Mouse (Mus musculus): ENCODE results near the gene Exoc3l4.
A peak's percentile ranks its signal among the peaks of the same experiment; 100 is the strongest.

Exoc3l4 gene

DNA sequence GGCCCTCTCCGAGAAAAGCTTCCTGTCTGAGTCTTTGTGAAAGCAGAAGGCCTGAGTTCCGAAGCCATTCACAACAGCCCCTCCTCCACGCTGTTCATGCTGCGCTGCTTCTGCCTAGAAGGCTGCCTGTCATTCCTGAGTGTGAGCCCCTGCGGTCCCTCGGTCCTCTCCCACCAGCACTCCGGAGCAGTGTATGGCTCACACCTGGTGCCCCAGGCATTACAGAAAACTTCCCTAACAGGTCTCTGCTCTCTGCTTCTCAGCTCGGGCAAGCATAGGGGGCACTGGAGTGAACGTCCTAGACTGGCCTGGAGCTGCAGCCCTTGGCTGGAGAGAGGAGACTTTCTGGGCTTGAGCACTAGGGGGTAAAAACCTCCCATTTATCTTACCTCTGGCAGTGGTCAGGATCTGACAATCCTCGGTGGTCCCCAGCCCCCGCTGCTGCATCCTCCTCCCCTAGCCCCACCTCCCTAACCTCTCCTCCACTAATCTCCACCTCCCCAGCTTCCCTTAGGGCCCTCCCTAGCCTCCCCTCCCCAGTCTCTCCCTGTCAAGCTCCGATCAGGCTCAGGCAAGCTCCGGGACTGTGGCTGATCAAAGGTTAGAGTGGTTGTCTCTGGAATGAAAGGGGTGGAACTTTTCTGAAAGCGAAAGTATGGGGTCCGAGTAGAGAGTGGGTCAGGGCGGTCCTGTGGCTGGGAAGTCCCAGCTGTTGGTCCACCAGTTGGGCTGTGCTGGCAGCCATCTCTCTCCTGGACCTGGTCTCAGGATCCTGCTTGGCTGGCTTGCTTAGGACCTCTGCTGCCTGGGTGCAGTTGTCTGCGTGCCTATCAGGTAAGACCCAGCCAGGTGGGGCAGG, at the start of gene Exoc3l4:
Exoc3l4 (plus strand) TSS at position 97 of the 859 bp plus-strand sequence.
- DNase-seq: no peak

DNA sequence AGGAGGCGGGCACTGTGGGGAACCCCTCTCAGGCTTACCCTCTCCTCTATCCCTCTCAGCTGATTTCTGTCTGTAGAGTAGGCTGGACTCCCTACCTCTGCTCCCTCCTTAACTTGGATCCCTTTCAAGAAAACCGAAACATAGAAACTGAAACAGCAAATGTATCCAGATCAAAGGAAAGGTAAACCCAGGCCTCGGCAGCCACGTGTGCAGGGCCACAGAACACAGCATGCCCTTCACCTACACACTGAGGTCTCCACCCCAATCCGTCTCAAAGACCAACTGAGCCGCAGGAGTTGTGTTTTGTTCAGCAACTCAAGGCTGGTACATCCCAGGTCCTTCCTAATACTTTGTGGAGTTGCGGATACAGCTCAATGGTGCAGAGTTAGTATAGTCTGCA, 49.8 kb upstream of the Exoc3l4 start:
- DNase-seq: no peak

- no peak for DNase-seq
Observed at GRCm38 (mm10) chr12:111370249-111370648, 46.6 kb upstream of the Exoc3l4 start.

DNA sequence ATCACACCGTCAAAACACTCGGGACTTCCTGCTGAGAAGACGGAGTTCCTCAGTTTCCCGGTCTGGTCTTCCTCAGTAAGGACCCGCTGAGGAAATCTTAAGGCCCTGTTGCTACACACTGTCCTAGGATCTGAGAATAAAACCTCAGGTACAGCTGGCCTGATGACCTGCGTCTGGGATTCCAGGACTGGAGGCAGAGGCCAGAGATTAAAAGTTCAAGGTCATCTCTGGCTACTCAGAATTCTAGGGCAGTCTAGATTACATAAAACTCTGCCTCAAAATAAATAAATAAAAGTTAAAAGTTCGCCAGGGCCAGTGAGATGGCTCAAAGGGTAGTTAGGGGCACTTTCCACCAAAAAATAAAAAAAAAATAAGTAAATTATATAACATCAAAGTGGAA, 44.9 kb upstream of the Exoc3l4 start:
- no peak for DNase-seq

DNA sequence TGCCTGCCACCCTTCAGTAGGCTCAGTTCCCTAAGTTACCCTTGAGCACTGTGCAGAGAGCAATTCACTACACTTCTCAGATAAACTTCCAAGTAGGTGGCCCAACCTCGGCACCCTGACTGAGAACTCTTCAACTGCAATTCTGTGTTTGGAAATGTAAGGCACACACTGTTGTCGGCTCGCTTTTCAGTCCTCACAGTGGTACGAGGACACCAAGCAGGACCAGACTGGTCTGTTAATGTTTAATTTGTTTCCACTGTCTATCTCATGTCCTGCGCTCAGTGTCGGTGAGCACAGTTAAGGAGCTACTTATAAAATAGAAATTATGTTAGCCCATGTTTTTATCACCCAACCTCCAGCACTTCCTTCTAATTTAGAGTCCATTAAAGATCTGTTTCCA, 43.4 kb upstream of the Exoc3l4 start:
- no peak for DNase-seq

DNA sequence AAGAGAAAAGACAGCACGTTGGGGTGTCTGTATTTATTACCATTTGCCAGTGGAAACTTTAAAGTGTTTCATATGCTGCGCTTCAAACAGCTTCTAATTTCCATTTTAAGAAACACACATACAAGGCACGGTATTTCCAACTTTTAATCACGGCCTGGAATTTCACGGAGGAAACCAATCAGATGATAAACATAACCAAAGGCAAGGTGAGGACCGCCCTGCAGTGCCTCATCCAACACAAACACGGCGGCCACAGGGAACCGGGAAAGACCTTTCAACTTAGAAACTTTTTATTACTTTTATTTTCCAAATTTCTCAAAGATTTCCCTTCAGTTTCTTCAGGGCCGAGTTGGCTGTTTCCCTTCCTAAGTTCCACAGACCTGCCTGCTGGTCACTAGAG, 42.1 kb upstream of the Exoc3l4 start:
- DNase-seq: no peak

DNA sequence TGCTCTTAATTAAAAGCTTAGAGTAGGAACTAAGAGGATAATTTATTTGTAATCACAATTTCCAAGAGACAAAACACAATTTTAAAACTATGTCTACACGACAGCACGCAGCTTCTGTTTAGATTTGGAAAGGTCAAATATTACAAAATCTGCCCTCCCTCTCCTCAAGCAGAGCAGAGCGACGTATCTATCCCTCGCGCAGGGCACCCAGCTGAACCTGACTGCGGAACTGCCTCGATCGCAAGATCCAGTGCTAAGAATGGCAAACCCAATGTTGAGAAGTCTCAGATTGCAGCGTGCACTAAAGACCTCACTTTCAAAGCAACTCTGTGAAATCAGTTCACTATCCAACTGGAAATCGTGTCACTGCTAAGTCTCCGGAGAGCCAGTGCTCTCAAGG, 41.3 kb upstream of the Exoc3l4 start:
- DNase-seq: no peak

DNA sequence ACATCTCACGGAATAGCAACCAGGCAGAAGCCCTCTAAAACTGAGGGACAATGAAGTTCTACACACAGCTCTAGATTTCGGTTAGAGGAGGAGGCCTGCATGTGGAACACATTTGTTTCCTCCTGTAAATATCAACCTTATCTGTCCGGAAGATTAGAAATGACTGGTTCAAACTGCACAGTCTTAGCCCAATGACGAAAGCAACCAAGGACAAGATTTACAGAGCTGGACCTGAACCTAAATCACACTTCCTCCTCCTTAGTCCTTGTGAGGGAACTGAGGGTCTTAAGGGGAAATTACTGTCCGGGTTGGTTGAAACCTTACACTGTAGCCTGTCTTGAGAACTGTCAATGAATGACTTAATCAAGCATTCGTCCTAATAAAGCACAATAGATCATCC, 40.8 kb upstream of the Exoc3l4 start:
- DNase-seq: no peak

DNA sequence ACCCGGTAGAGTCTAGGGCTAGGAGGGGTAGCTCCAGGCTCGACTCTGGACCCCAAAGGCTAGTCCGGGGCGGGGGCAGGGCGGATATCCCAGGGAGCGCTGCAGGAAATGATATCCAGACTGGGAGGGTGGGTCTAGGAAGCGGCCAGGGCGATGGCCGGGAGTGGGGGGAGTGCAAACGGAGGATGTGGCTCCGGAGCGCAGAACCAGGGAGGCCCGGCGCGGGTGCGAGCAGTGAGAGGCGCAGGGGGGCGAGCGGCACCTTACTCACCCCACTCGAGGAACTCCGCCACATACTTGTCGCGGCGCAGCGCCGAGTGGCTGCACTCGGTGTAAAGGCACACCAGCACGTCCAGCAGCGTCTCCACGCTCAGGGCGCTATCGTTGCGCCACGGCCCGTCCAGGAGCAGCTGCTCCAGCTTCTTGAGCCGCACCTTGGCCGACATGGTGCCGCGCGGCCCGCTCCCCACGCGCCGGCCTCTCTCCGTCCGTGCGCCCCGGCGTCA, 39.9 kb upstream of the Exoc3l4 start:
- peak; percentile 72 for DNase-seq

DNA sequence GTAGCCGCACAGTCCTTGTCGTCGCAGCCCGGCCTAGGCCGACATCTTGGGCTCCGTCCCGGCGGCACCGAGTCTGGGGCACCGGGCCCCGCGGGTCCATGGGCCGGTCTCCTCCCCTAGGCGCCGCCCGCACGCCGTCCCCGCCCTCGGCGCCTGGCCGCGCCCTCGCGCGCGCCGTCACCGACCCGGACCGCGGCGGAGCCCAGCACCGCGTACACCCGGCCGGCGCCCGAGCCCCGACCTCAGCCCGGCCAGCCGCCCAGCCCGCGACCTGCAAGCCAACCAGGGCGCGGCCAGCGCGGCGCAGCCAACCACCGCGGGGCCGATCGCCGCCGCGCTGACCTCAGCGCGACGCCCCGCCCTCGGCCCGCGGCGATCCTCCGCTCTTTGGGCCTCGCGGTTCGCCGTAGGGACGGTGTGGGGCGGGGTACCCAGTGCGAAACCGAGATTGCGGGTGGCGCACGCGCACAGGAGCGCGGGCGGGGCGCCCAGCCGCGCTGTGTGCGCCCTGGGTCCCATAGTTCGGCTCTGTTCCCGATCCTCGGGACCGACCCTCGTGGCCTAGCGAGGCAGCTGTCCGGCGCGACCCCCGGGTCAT, 39.3 kb upstream of the Exoc3l4 start, which contains the start of gene Cdc42bpb:
Cdc42bpb (minus strand) TSS at position 343 of the 598 bp plus-strand sequence.
- DNase-seq: peak; percentile 96

DNA sequence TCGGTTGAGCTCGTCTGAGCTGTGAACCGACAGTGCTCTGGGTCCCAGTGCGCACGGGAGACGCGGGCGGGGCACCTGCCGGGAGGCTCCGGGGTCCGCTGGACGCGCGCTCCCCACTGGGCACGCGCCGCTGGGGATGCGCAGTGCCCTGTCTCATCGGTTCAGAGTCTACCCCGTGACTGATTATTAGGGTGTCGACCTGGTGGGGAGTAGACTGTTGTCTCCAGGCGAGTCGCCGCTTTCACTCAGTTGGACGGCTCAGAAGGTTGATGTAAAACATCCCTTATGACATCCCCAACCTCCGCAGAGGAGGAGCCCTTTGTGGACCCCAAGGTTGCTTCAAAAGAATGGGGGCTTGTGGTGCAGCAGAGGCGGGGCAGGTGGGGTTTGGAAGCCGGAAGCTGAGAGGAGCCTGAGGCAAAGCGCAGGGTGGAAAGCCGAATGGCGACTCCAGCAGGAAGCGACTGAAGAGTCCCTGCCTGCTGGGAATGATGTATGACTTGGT, 38.8 kb upstream of the Exoc3l4 start:
- no peak for DNase-seq

DNA sequence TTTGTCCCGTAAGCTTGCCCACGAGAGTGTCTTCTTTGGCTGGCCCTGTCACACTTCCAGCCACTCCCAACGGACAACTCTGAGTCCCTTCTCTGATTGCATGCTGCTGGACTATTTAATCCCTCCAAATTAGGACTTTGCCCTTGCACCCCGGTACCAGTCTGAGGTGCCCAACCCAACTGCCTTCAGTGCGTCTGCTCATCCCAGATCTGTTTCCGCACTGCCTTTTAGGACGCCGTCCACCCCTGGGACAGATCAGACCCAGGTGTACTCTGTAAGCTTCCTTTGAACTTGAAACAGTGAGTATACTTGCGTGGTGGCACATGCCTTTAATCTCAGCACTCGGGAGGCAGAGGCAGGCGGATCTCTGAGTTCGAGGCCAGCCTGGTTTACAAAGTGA, 38.0 kb upstream of the Exoc3l4 start:
- no peak for DNase-seq

GRCm38 (mm10) chr12:111385883-111386641, 30.8 kb upstream of the Exoc3l4 start:
- no peak for DNase-seq

DNA sequence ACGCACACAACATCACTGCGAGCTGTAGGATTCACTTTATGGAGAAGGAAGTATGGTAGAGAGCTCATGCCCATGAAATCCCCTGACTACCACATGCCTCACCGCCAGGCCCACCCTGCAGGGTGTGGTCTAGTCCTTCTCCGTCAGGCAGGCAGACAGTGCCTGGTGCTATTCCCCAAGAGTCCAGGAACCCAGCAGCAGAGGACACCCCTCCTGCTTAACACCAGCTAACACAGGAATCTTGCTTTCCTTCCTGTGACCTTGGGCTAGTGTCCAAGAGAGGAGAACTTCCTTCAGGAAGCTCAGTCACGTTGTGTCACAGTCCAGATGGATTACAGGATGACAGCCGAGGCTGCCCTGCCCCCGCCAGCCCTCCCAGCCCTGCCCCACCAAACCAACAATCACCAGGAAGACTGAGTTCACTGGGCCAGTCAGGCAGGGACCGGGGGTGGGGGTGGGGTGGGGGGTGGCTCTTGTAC, 30.1 kb upstream of the Exoc3l4 start:
- DNase-seq: no peak

DNA sequence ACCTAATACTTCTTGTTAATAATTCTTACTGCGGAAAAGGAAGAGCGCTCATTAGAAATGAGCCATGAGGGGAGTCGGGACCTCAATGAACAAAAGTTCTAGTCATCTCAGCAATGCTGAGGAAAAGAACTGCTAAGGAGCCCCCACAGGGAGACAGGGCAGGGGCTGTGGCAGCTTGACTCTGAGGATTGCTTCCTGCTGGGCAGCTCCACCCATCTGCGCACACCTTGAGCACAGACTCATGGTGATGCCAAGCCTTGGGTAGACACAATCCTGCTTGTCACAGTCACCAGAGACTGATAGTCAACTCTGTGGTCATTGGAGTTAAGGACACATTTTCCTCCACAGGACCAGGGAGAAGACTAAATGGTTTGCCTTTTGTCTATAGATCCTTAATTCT, 29.7 kb upstream of the Exoc3l4 start:
- DNase-seq: no peak

DNA sequence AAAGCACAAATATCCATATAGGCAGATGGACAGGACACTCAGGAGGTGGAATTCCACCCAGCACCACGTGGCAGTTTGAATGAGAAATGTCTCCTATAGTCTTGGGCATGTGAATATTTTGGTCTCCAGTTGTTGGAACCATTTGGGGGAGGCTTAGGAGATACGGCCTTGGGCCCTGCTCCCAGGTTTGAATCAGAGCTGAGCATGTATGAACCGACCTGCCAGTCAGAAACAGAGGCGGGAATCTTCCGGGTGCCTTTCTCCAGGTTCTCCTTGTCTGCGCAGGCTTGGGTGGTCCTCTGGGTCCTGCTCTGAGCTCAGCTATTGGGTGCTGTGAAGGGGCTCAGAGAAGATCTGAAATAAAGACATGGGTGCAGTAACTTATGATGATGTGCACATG, 22.8 kb upstream of the Exoc3l4 start:
- DNase-seq: no peak

GRCm38 (mm10) chr12:111396997-111397396, 19.8 kb upstream of the Exoc3l4 start:
- DNase-seq: no peak

DNA sequence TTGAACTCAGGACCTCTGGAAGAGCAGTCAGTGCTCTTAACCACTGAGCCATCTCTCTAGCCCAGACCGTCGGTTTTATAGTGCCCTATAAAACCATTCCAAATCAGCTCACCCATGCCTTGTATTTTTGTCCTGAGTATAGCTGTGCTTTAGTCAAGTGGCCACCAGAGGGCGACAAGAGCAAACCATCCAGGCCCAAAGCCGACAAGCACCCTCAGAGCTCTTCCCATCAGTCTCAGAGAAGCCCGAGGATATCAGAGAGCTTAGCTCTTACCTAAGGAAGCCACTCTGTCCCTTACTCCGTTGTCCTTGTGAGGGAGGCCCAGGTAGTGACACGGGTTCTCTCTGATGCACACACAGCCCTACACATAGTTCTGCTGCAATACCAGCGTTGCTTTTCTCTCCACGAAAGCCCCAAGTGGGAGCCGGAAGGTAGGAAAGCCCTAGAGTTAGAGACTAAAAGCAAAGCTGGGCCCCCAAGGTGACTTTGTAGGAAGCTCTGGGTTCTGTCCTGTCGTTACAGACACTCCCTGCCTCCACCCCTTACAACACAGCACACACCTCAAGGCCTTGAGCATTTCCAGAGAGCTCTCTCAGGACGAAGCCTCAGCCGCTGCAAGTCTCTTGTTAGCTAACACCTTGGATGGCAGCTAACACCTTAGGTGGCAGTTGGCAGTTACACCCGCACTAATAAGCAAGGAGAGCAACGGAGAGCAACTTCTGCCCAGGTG, 15.2 kb upstream of the Exoc3l4 start:
- peak; percentile 76 for DNase-seq

DNA sequence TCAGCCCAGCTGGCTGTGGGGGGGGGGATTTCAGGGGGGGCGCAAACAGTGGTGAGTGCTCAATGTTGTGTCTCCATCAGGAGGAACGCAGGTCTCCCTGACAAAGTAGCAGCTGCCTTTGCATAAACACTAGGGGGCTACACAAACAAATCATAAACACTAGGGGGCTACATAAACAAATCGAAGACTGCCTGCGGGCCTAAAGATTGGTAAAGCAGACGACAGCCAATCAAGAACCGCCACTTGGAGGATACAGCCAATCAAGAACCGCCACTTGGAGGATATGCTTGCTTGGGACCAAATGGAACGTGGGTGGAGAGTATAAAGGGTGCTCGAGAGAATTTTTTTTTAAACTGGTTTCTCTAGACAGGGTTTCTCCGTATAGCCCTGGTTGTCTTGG, 11.9 kb upstream of the Exoc3l4 start:
- DNase-seq: no peak

GRCm38 (mm10) chr12:111406622-111407021, 10.2 kb upstream of the Exoc3l4 start, which contains the start of gene Lbhd2:
Lbhd2 (plus strand) TSS chr12:111406809.
- no peak for DNase-seq

GRCm38 (mm10) chr12:111409583-111409982, 7.2 kb upstream of the Exoc3l4 start:
- peak; percentile 45 for DNase-seq

DNA sequence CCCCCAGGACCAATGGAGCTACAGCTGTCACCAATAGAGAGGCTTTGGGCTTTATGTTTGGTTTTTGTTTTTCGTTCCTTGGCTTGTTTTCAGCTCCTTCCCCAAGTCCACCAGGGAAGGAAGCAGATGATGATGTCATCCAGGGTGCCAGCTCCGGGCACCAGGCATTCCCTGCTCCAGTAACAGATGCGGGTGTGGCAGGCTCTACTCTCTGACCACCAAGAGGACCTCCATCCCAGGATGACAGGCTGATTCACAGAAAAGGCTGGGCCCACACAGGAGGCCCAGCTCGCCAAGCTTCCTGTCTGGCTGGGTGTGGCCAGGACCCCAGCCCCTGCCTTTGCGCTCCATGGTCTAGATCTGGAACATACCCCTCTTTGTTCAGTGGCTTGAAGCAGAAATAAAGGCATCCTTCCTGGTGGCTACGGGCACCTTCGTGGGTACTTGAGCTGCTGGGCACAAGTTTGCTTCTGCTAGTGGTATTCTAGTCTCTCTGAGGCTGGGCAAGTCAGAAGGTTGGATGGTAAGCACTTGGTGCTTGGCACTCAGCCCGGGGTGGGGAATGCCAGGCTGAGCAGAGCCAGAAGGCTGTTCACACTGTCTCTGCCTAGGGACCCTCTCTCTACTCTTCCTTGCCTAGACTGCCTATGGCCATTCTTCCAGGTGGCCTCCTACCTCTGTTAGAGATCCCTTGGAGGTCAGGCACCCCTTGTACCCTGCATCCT, 5.0 kb upstream of the Exoc3l4 start:
- no peak for DNase-seq

Measured in cerebellum, adult 9-11 months (tissue).